Mouse (Mus musculus) stomach, postnatal 0 days (tissue): ENCODE data around the gene Nedd9. TPM values are rescaled to one million over a fixed set of nuclear protein-coding genes. Genes with fewer than 3 reads are reported as not detected.
"Not testable (repeated sequence)": the region's sequence is repeated elsewhere in the genome, so short reads cannot be mapped to it uniquely, and the experiment has no call there.

Source experiments
- ATAC-seq: fragments of 200-750 bp; cut with Nextera tagmentation; 2 replicates; pipeline ENCODE4 v1.8.0; 2017; ENCODE audit not compliant: low FRiP score, low TSS enrichment
- DNase-seq: peaks from one replicate; pipeline ENCODE4 v3.0.0-alpha.2; 2016; ENCODE audit warnings: low spot score
- H3K27ac ChIP-seq: fragments of 300-500 bp; sonication (generic); replicated peaks from 2 replicates; pipeline ENCODE4 v1.5.1; 2014; ENCODE audit warnings: mild to moderate bottlenecking, control low read depth
- H3K27me3 ChIP-seq: fragments of 300-500 bp; sonication (generic); 2 replicates; pipeline ENCODE4 v1.6.1; 2014; ENCODE audit warnings: low read length; ENCODE audit not compliant: control insufficient read depth, insufficient read depth
- H3K36me3 ChIP-seq: fragments of 300-500 bp; sonication (generic); 2 replicates; pipeline ENCODE4 v1.6.1; 2014; ENCODE audit warnings: low read length, mixed read lengths; ENCODE audit not compliant: control insufficient read depth, insufficient read depth
- H3K4me1 ChIP-seq: fragments of 300-500 bp; sonication (generic); replicated peaks from 2 replicates; pipeline ENCODE4 v1.6.1; 2014; ENCODE audit warnings: antibody characterized with exemption; ENCODE audit not compliant: control insufficient read depth, insufficient read depth
- H3K4me2 ChIP-seq: fragments of 300-500 bp; sonication (generic); replicated peaks from 2 replicates; pipeline ENCODE4 v1.6.1; 2014; ENCODE audit warnings: low read depth, mild to moderate bottlenecking, control low read depth, moderate library complexity
- H3K4me3 ChIP-seq: fragments of 300-500 bp; sonication (generic); 2 replicates; pipeline ENCODE4 v1.5.1; 2014; ENCODE audit warnings: low read depth, low read length, control low read depth
- H3K9ac ChIP-seq: fragments of 300-500 bp; sonication (generic); 2 replicates; pipeline ENCODE4 v1.6.1; 2014; ENCODE audit warnings: mild to moderate bottlenecking, low read length, control low read depth, mixed read lengths
- H3K9me3 ChIP-seq: fragments of 300-500 bp; sonication (generic); 2 replicates; pipeline ENCODE4 v1.6.1; 2016; ENCODE audit warnings: low read length; ENCODE audit not compliant: control insufficient read depth
- CTCF ChIP-seq: IDR thresholded peaks from 2 replicates; pipeline ENCODE4 v1.5.1; 2016; ENCODE audit warnings: antibody characterized with exemption, low read depth, mild to moderate bottlenecking, moderate library complexity
- EP300 ChIP-seq: optimal IDR thresholded peaks from 2 replicates; pipeline ENCODE3; 2016; ENCODE audit warnings: antibody characterized with exemption
- WGBS: fragments of 180-500 bp; shearing (Covaris S2); extraction: QIAGEN DNeasy Blood & Tissue Kit; methylation state at CpG from one replicate; pipeline ENCODE4 v1.1.7; 2014; 5-methylcytosine and 5-hydroxymethylcytosine counted together
- polyA plus RNA-seq: library from polyadenylated mRNA; unstranded; fragments of >200 nt; fragmentation: Nextera tagmentation; extraction: Ambion mirVana; gene quantifications from 2 replicates; pipeline ENCODE4 v1.2.1, GENCODE M21; 2015

Nedd9 gene
- polyA plus RNA-seq, 1 experiment from 2014 or later, result 17.1 TPM

DNA sequence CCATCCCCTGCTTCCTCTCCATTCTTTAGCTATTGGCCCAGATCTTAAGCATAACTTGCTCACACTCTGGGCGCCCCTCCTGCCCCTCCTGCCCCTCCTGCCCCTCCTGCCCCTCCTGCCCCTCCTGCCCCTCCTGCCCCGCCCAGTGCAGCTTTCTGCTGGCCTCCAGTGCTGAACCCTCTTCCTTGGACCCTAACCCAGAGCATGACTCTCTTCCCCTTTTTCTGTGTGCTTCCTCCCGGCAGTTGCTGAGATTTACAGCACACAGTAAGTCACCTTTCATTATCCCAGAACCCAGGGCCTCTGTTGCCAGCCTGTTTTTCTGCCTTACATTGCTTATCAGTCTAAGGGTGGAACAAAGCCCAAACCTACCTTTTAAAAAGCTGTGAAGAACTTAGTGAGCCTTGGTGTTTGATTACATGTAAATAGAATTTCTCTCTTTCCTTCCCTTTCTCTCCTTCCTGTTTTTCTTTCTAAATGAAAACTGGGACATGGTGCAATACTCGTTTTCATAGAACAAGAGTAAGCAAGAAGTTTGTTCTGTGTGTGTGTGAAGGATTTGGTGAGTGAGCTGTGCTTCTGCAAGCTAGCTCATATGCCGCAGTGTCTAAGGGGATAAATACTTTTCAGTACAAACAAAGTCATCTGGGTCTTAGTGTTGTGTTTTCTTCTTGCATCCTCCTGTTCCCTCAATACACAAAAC, 223.7 kb downstream of the Nedd9 start:
- H3K9ac ChIP-seq, result no peak overlapping the region

GRCm38 (mm10) chr13:41261617-41262016, 225.5 kb downstream of the Nedd9 start:
- WGBS, result 76% methylated on average over 8 of the region's 8 CpGs
- not testable (repeated sequence) for H3K4me2 ChIP-seq, H3K9ac ChIP-seq, DNase-seq, H3K4me3 ChIP-seq, H3K9me3 ChIP-seq, H3K27me3 ChIP-seq, H3K36me3 ChIP-seq, H3K27ac ChIP-seq, H3K4me1 ChIP-seq
- ATAC-seq, result peak; percentile 83

More for the DNA sequence above, 223.7 kb downstream of the Nedd9 start:
- no peaks in the 10 kb centered on the region for H3K4me1 ChIP-seq
- ATAC-seq (no peak), DNase-seq (no peak)
- H3K4me3 ChIP-seq, result no peak overlapping the region
- no peak overlapping the region for H3K27ac ChIP-seq
- H3K27me3 ChIP-seq, result no peaks in the 10 kb centered on the region
- TF ChIP-seq EP300 (no peak), CTCF (no peak)
- no peaks in the 10 kb centered on the region for H3K9me3 ChIP-seq
- 70% methylated on average over 5 of the region's 5 CpGs for WGBS
- no peaks in the 10 kb centered on the region for H3K36me3 ChIP-seq
- no peak overlapping the region for H3K4me2 ChIP-seq

Other genes starting within 250 kb of the Nedd9 start
- gene Smim13, start 237.5 kb downstream of the Nedd9 start, polyA plus RNA-seq, result 9.0 and 9.4 TPM in 2 replicates
- not detected in 2 replicates for gene Gm17364, start 213.4 kb downstream of the Nedd9 start, polyA plus RNA-seq
- gene Tmem170b, start 118.5 kb upstream of the Nedd9 start, polyA plus RNA-seq, result 4.6 and 4.9 TPM in 2 replicates